Mouse (Mus musculus) stomach, postnatal 0 days (tissue): ENCODE measurements at regions not wholly inside any gene's neighbourhood (a gene's known extent, or its start where the extent isn't known, plus 50 kb on each side); places are given as distances from the start of the nearest gene placed in this dataset.

Experiments
- CTCF ChIP-seq: IDR thresholded peaks from 2 replicates; pipeline ENCODE4 v1.5.1; 2016; ENCODE audit warnings: antibody characterized with exemption, low read depth, mild to moderate bottlenecking, moderate library complexity
- EP300 ChIP-seq: optimal IDR thresholded peaks from 2 replicates; pipeline ENCODE3; 2016; ENCODE audit warnings: antibody characterized with exemption

DNA sequence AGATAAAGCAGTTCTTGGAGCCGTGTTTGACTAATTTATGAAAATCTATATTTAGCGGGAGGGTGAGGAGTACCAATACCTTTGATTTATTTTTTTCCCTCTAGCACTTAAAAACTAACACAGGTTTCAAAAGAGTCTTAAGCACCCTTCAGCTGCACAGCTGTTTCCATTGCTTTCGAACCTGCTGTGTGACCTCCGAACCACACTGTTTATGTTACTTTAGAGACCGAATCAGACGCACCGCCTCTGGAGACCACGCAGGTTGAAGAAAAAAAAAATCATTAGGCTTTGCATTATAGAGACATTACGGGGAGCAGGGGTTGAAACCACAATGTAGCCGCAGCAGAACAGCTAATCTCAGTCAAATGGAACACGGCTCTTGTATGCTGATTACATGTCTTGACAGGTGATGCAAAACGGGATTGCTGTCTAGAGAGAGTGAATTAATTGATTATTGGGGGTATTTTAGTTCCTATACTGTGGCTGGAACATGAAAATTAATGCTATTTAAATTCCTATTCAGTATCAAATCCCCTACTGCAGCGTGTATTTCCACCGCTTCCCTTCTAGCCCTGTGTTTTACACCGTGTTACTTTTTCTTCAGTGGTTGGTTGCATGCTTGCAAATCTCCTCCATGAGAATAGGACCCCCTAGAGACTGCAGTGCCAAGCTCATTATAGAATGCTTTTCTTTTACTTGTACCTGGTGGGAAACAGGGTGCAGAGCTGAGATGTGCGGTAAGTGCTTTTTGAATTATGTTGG, 169.0 kb upstream of the C9orf72 start:
- TF ChIP-seq CTCF (no peak), EP300 (no peak)
